Comparison of ENCODE assay signal across 10 mouse cellular contexts in the genomic region with DNA sequence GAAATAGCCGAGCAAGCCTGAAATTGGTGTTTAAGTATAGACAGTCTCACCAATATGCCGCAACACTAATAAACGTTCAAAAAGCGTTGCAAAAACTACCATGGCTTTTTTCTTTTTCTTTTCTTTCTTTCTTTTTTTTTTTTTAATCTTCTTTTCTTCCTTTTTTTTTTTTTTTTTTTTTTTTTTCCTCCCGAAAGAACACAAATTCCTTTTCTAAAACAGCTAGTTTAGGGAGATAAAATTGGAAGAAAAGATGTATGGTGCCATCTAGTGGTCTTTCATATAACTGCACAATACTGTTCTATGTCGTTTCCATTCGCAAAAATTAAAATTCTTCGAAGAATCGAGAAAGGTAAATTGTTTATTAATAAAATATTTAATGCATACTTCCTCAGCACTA. TPM values are rescaled to one million over a fixed set of nuclear protein-coding genes. Genes with fewer than 3 reads are reported as not detected.
DNase-seq lines count a peak whose midpoint lies in the region; ATAC-seq and TF ChIP-seq lines count a peak whose summit lies in the region.
"Had no signal": no experiment of that assay in that cellular context is flagged by ENCODE, and none has a peak within 500 bp of the region (broad histone marks: within the 10 kb centered on the region; RNA-seq: fewer than 3 reads in every experiment).

No protein-coding gene starts in this region.

- H3K4me3 ChIP-seq in embryonic facial prominence, embryonic 11.5 days (ENCODE audit: low read depth, low read length): no peak overlapping the region
- H3K4me3 ChIP-seq in embryonic facial prominence, embryonic 10.5 days: no peak overlapping the region
- H3K4me3 ChIP-seq in liver, adult 2 months (ENCODE audit: insufficient read depth, low read depth, low read length): no peak overlapping the region

- no peak overlapping the region for H3K9ac ChIP-seq in embryonic facial prominence, embryonic 11.5 days (replicated peaks; ENCODE audit: low read length)
- H3K9ac ChIP-seq in liver, adult 2 months (ENCODE audit: low read depth, low read length): no peak overlapping the region

- no peaks in the 10 kb centered on the region for H3K36me3 ChIP-seq in embryonic facial prominence, embryonic 11.5 days (replicated peaks; ENCODE audit: control insufficient read depth, insufficient read depth, low read depth, low read length)
- H3K36me3 ChIP-seq in embryonic facial prominence, embryonic 10.5 days (replicated peaks): no peaks in the 10 kb centered on the region
- no peaks in the 10 kb centered on the region for H3K36me3 ChIP-seq in liver, adult 2 months (ENCODE audit: control insufficient read depth, insufficient read depth, low read length)

- peak; percentile 68 for DNase-seq in embryonic facial prominence, embryonic 11.5 days (ENCODE audit: low spot score)
- no peak for DNase-seq in embryonic facial prominence, embryonic 10.5 days (ENCODE audit: low spot score)
- peak; percentile 28 for DNase-seq in liver, adult 2 months (ENCODE audit: extremely low read depth, low read depth, low spot score)
- DNase-seq in liver (no peak), ZHBTc4 (ENCODE audit: low read depth, low spot score) (peak; percentile 33)
- DNase-seq in right cerebral cortex, adult 18-20 months: no peak
- no peak for DNase-seq in neural tube, embryonic 10.5 days (ENCODE audit: extremely low spot score, low spot score)

- 44% methylated on average over 9 of the region's 9 CpGs for WGBS in embryonic facial prominence, embryonic 11.5 days
- 51% methylated on average over 9 of the region's 9 CpGs for WGBS in embryonic facial prominence, embryonic 10.5 days
- WGBS in liver, adult 2 months: 35% methylated on average over 9 of the region's 9 CpGs

- H3K4me2 ChIP-seq in embryonic facial prominence, embryonic 11.5 days (ENCODE audit: low read depth, low read length): no peak overlapping the region

- H3K9me3 ChIP-seq in embryonic facial prominence, embryonic 11.5 days (replicated peaks; ENCODE audit: control insufficient read depth, low read length): no peaks in the 10 kb centered on the region
- no peaks in the 10 kb centered on the region for H3K9me3 ChIP-seq in embryonic facial prominence, embryonic 10.5 days

- no peaks in the 10 kb centered on the region for H3K79me2 ChIP-seq in liver, adult 2 months (ENCODE audit: control insufficient read depth, insufficient read depth, low read length)

- TF ChIP-seq CTCF in liver, adult 2 months (IDR thresholded peaks at IDR 0.05; ENCODE audit: low read depth, low read length): peak; percentile 47

- no peak for TF ChIP-seq POLR2A in liver, adult 2 months (IDR thresholded peaks at IDR 0.05; ENCODE audit: extremely low read depth, insufficient read depth, low read length)

- ATAC-seq in embryonic facial prominence, embryonic 11.5 days (replicated peaks; ENCODE audit: insufficient number of reproducible peaks, low FRiP score, low TSS enrichment, low read depth): no peak
- ATAC-seq in megakaryocyte progenitor cell, adult 5-6 weeks (replicated peaks; ENCODE audit: poor library complexity): peak; percentile 51

- H3K4me1 ChIP-seq in embryonic facial prominence, embryonic 11.5 days (ENCODE audit: control insufficient read depth, insufficient read depth, low read length): no peaks in the 10 kb centered on the region
- no peaks in the 10 kb centered on the region for H3K4me1 ChIP-seq in embryonic facial prominence, embryonic 10.5 days
- H3K4me1 ChIP-seq in liver, adult 2 months (ENCODE audit: control insufficient read depth, insufficient read depth, low read length): peaks cover 2% of the 10 kb centered on the region; the same call in 1 of the 2 replicates

- no peak overlapping the region for H3K27ac ChIP-seq in embryonic facial prominence, embryonic 11.5 days (replicated peaks; ENCODE audit: low read depth, low read length)
- no peak overlapping the region for H3K27ac ChIP-seq in embryonic facial prominence, embryonic 10.5 days (replicated peaks)
- H3K27ac ChIP-seq in liver, adult 2 months (replicated peaks; ENCODE audit: insufficient read depth, low read depth, low read length): no peak overlapping the region

- H3K27me3 ChIP-seq in embryonic facial prominence, embryonic 11.5 days (ENCODE audit: control insufficient read depth, insufficient read depth, low read length): no peaks in the 10 kb centered on the region
- H3K27me3 ChIP-seq in embryonic facial prominence, embryonic 10.5 days (replicated peaks; ENCODE audit: low read depth, poor library complexity, severe bottlenecking): no peaks in the 10 kb centered on the region
- H3K27me3 ChIP-seq in liver, adult 2 months (ENCODE audit: control insufficient read depth, insufficient read depth, low read length): no peaks in the 10 kb centered on the region

RNA-seq across cellular contexts. Expression of a gene that starts 25.4 kb away (rescaled TPM):
- not detected in 2 replicates for polyA plus RNA-seq in embryonic facial prominence, embryonic 11.5 days (2014; fragmentation: Nextera tagmentation; extraction: Ambion mirVana)
- polyA plus RNA-seq in embryonic facial prominence, embryonic 10.5 days (2016; fragmentation: Nextera tagmentation; extraction: Ambion mirVana): not detected in 2 replicates
- not detected in 2 replicates for total RNA-seq in liver, adult 2 months (2014; rRNA removed)
- polyA plus RNA-seq in liver, adult 2 months (2012; rRNA removed): not detected in 2 replicates
- total RNA-seq in megakaryocyte progenitor cell, adult 5-6 weeks (2015): not detected in 2 replicates
- not detected in 2 replicates for total RNA-seq in megakaryocyte progenitor cell, adult 5-6 weeks (2017)
- total RNA-seq: common myeloid progenitor, adult 5-6 weeks; left cerebral cortex, adult 18-20 months had no signal

RNA-seq across cellular contexts. Expression of a gene that starts 46.0 kb away (rescaled TPM):
- polyA plus RNA-seq in embryonic facial prominence, embryonic 11.5 days (2014; fragmentation: Nextera tagmentation; extraction: Ambion mirVana): 0.88 and 0.96 TPM in 2 replicates
- polyA plus RNA-seq in embryonic facial prominence, embryonic 10.5 days (2016; fragmentation: Nextera tagmentation; extraction: Ambion mirVana): 0.25 and 0.54 TPM in 2 replicates
- total RNA-seq in liver, adult 2 months (2014; rRNA removed): 122 and 132 TPM in 2 replicates
- 27.5 and 31.0 TPM in 2 replicates for polyA plus RNA-seq in liver, adult 2 months (2012; rRNA removed)
- 9.8 and 10.0 TPM in 2 replicates for total RNA-seq in megakaryocyte progenitor cell, adult 5-6 weeks (2015)
- 13.8 and 16.4 TPM in 2 replicates for total RNA-seq in megakaryocyte progenitor cell, adult 5-6 weeks (2017)

Comparison
In these comparisons a context has a peak if more than half of its experiments do, and no peak if none do; other contexts are left out.
1. DNase-seq: peak in embryonic facial prominence, embryonic 11.5 days (single experiment), liver, adult 2 months (single experiment) and ZHBTc4 (single experiment); none in embryonic facial prominence, embryonic 10.5 days (single experiment), liver (single experiment), right cerebral cortex, adult 18-20 months (single experiment) and neural tube, embryonic 10.5 days (single experiment).
2. RNA of a gene that starts 46.0 kb away (polyA plus RNA-seq): 27.5 to 31.0 TPM in liver, adult 2 months; 0.88 to 0.96 TPM in embryonic facial prominence, embryonic 11.5 days and 0.25 to 0.54 TPM in embryonic facial prominence, embryonic 10.5 days; every median in the first group is over 10 times any median in the second.